Mouse (Mus musculus) stomach, embryonic 15.5 days (tissue): ENCODE data around the gene Irak1bp1. TPM values are rescaled to one million over a fixed set of nuclear protein-coding genes. Genes with fewer than 3 reads are reported as not detected.
A peak's percentile ranks its signal among the peaks of the same experiment; 100 is the strongest.

ENCODE experiments used
- ATAC-seq: fragments of 200-750 bp; cut with Nextera tagmentation; 2 replicates; pipeline ENCODE4 v1.8.0; 2017; ENCODE audit warnings: low read depth, moderate number of reproducible peaks, moderate TSS enrichment; ENCODE audit not compliant: insufficient read depth, low FRiP score
- H3K27ac ChIP-seq: fragments of 300-500 bp; sonication (generic); 2 replicates; pipeline ENCODE4 v1.5.1; 2015; ENCODE audit warnings: mild to moderate bottlenecking, inconsistent platforms
- H3K27me3 ChIP-seq: fragments of 300-500 bp; sonication (generic); replicated peaks from 2 replicates; pipeline ENCODE4 v1.6.1; 2015; ENCODE audit warnings: inconsistent platforms
- H3K36me3 ChIP-seq: fragments of 300-500 bp; sonication (generic); 2 replicates; pipeline ENCODE4 v1.6.1; 2015; ENCODE audit warnings: inconsistent platforms
- H3K4me1 ChIP-seq: fragments of 300-500 bp; sonication (generic); 2 replicates; pipeline ENCODE4 v1.6.1; 2015; ENCODE audit warnings: inconsistent platforms
- H3K4me2 ChIP-seq: fragments of 300-500 bp; sonication (generic); 2 replicates; pipeline ENCODE4 v1.6.1; 2015; ENCODE audit warnings: mild to moderate bottlenecking, inconsistent platforms
- H3K4me3 ChIP-seq: fragments of 300-500 bp; sonication (generic); replicated peaks from 2 replicates; pipeline ENCODE4 v1.5.1; 2015; ENCODE audit warnings: inconsistent platforms
- H3K9ac ChIP-seq: fragments of 300-500 bp; sonication (generic); 2 replicates; pipeline ENCODE4 v1.6.1; 2015; ENCODE audit warnings: inconsistent platforms
- H3K9me3 ChIP-seq: fragments of 300-500 bp; sonication (generic); 2 replicates; pipeline ENCODE4 v1.6.1; 2016; ENCODE audit warnings: inconsistent platforms
- WGBS: fragments of 180-500 bp; shearing (Covaris S2); methylation state at CpG from one replicate; pipeline ENCODE4 v1.1.7; 2015; 5-methylcytosine and 5-hydroxymethylcytosine counted together
- polyA plus RNA-seq: library from polyadenylated mRNA; unstranded; fragments of >200 nt; fragmentation: Nextera tagmentation; extraction: Ambion mirVana; gene quantifications from 2 replicates; pipeline ENCODE4 v1.2.1, GENCODE M21; 2015

Irak1bp1 gene
- polyA plus RNA-seq: 16.5 and 16.7 TPM in 2 replicates

- Histone ChIP-seq H3K27me3 (no peaks in the 10 kb centered on the region), H3K36me3 (no peaks in the 10 kb centered on the region), H3K4me3 (peak within 1 kb of the TSS; percentile 59), H3K9me3 (no peaks in the 10 kb centered on the region), H3K27ac (peak within 1 kb of the TSS; percentile 33), H3K4me1 (no peaks in the 10 kb centered on the region), H3K4me2 (peak within 1 kb of the TSS; percentile 82), H3K9ac (peak within 1 kb of the TSS; percentile 47)
- peak; percentile 27 for ATAC-seq
- 9% methylated on average over 20 of the region's 20 CpGs for WGBS
Observed at GRCm38 (mm10) chr9:82829007-82829689, at the start of gene Irak1bp1. TSS of gene Irak1bp1 (plus strand) at chr9:82829540.

GRCm38 (mm10) chr9:82788375-82788774 lies 41.0 kb upstream of the Irak1bp1 start:
- Histone ChIP-seq H3K4me1 (no peaks in the 10 kb centered on the region), H3K4me3 (no peak overlapping the region), H3K4me2 (no peak overlapping the region), H3K36me3 (no peaks in the 10 kb centered on the region), H3K9me3 (no peaks in the 10 kb centered on the region), H3K27ac (no peak overlapping the region), H3K27me3 (no peaks in the 10 kb centered on the region), H3K9ac (no peak overlapping the region)
- 77% methylated on average over 9 of the region's 9 CpGs for WGBS
- no peak for ATAC-seq

GRCm38 (mm10) chr9:82800360-82800759 lies 29.0 kb upstream of the Irak1bp1 start:
- H3K27ac ChIP-seq: no peak overlapping the region
- no peaks in the 10 kb centered on the region for H3K36me3 ChIP-seq
- no peak overlapping the region for H3K9ac ChIP-seq
- no peak overlapping the region for H3K4me3 ChIP-seq
- no peaks in the 10 kb centered on the region for H3K27me3 ChIP-seq
- no peaks in the 10 kb centered on the region for H3K4me1 ChIP-seq
- H3K4me2 ChIP-seq: no peak overlapping the region
- no peak for ATAC-seq
- 58% methylated on average over 8 of the region's 8 CpGs for WGBS
- no peaks in the 10 kb centered on the region for H3K9me3 ChIP-seq

- Histone ChIP-seq H3K4me1 (no peaks in the 10 kb centered on the region), H3K27me3 (no peaks in the 10 kb centered on the region), H3K9ac (no peak overlapping the region), H3K36me3 (no peaks in the 10 kb centered on the region), H3K4me3 (no peak overlapping the region), H3K27ac (no peak overlapping the region), H3K9me3 (no peaks in the 10 kb centered on the region), H3K4me2 (no peak overlapping the region)
- no peak for ATAC-seq
- WGBS: 32% methylated on average over 1 of the region's 1 CpGs
Observed at GRCm38 (mm10) chr9:82807129-82807528, 22.2 kb upstream of the Irak1bp1 start.

GRCm38 (mm10) chr9:82807635-82808034 lies 21.7 kb upstream of the Irak1bp1 start:
- H3K9me3 ChIP-seq: no peaks in the 10 kb centered on the region
- H3K27ac ChIP-seq: no peak overlapping the region
- no peak for ATAC-seq
- H3K36me3 ChIP-seq: no peaks in the 10 kb centered on the region
- no peaks in the 10 kb centered on the region for H3K27me3 ChIP-seq
- no peak overlapping the region for H3K9ac ChIP-seq
- no peak overlapping the region for H3K4me3 ChIP-seq
- no peaks in the 10 kb centered on the region for H3K4me1 ChIP-seq
- 67% methylated on average over 5 of the region's 5 CpGs for WGBS
- H3K4me2 ChIP-seq: no peak overlapping the region

- no peaks in the 10 kb centered on the region for H3K36me3 ChIP-seq
- H3K9me3 ChIP-seq: no peaks in the 10 kb centered on the region
- H3K4me1 ChIP-seq: no peaks in the 10 kb centered on the region
- H3K9ac ChIP-seq: no peak overlapping the region
- H3K27ac ChIP-seq: no peak overlapping the region
- H3K27me3 ChIP-seq: no peaks in the 10 kb centered on the region
- no peak for ATAC-seq
- 71% methylated on average over 12 of the region's 12 CpGs for WGBS
- no peak overlapping the region for H3K4me3 ChIP-seq
- H3K4me2 ChIP-seq: no peak overlapping the region
Observed at GRCm38 (mm10) chr9:82812172-82812963, 17.0 kb upstream of the Irak1bp1 start.

- H3K4me3 ChIP-seq: no peak overlapping the region
- no peak overlapping the region for H3K27ac ChIP-seq
- no peaks in the 10 kb centered on the region for H3K4me1 ChIP-seq
- ATAC-seq: no peak; the same call in 1 of the 2 replicates
- H3K9ac ChIP-seq: no peak overlapping the region
- H3K9me3 ChIP-seq: no peaks in the 10 kb centered on the region
- H3K36me3 ChIP-seq: no peaks in the 10 kb centered on the region
- WGBS: 63% methylated on average over 3 of the region's 3 CpGs
- H3K27me3 ChIP-seq: no peaks in the 10 kb centered on the region
- H3K4me2 ChIP-seq: no peak overlapping the region
Observed at GRCm38 (mm10) chr9:82814536-82814935, 14.8 kb upstream of the Irak1bp1 start.

- Histone ChIP-seq H3K27ac (no peak overlapping the region), H3K36me3 (no peaks in the 10 kb centered on the region), H3K4me2 (no peak overlapping the region), H3K9ac (no peak overlapping the region), H3K27me3 (no peaks in the 10 kb centered on the region), H3K4me3 (no peak overlapping the region), H3K9me3 (no peaks in the 10 kb centered on the region), H3K4me1 (no peaks in the 10 kb centered on the region)
- ATAC-seq: no peak
Observed at GRCm38 (mm10) chr9:82815257-82815785, 14.0 kb upstream of the Irak1bp1 start.

- Histone ChIP-seq H3K4me2 (no peak overlapping the region), H3K27ac (no peak overlapping the region), H3K27me3 (no peaks in the 10 kb centered on the region), H3K4me1 (no peaks in the 10 kb centered on the region), H3K9me3 (no peaks in the 10 kb centered on the region), H3K9ac (no peak overlapping the region), H3K36me3 (no peaks in the 10 kb centered on the region), H3K4me3 (no peak overlapping the region)
- WGBS: 94% methylated on average over 6 of the region's 6 CpGs
- ATAC-seq: no peak
Observed at GRCm38 (mm10) chr9:82826426-82826825, 2.9 kb upstream of the Irak1bp1 start.

GRCm38 (mm10) chr9:82829693-82830430 lies 522 bp downstream of the Irak1bp1 start:
- Histone ChIP-seq H3K4me1 (no peaks in the 10 kb centered on the region), H3K27ac (peak overlapping the region; percentile 33), H3K9ac (peak overlapping the region; percentile 47), H3K4me2 (peak overlapping the region; percentile 82), H3K36me3 (no peaks in the 10 kb centered on the region), H3K4me3 (peak overlapping the region; percentile 59), H3K9me3 (no peaks in the 10 kb centered on the region), H3K27me3 (no peaks in the 10 kb centered on the region)
- ATAC-seq: peak; percentile 92
- WGBS: under 1% methylated on average over 65 of the region's 65 CpGs

GRCm38 (mm10) chr9:82831891-82832290 lies 2.6 kb downstream of the Irak1bp1 start:
- 32% methylated on average over 4 of the region's 4 CpGs for WGBS
- no peaks in the 10 kb centered on the region for H3K9me3 ChIP-seq
- no peak overlapping the region for H3K4me2 ChIP-seq

More at GRCm38 (mm10) chr9:82831891-82832290, 2.6 kb downstream of the Irak1bp1 start:
- no peak overlapping the region for H3K9ac ChIP-seq
- no peaks in the 10 kb centered on the region for H3K27me3 ChIP-seq
- no peak overlapping the region for H3K27ac ChIP-seq
- ATAC-seq: no peak
- no peak overlapping the region for H3K4me3 ChIP-seq
- no peaks in the 10 kb centered on the region for H3K4me1 ChIP-seq
- H3K36me3 ChIP-seq: no peaks in the 10 kb centered on the region
